Mouse (Mus musculus) kidney, embryonic 14.5 days (tissue): ENCODE measurements around the gene Tbc1d30. TPM values are rescaled to one million over a fixed set of nuclear protein-coding genes. Genes with fewer than 3 reads are reported as not detected.

Source experiments
- ATAC-seq: fragments of 200-750 bp; cut with Nextera tagmentation; 2 replicates; pipeline ENCODE4 v1.8.0; 2017; ENCODE audit warnings: moderate number of reproducible peaks, mild to moderate bottlenecking, moderate TSS enrichment, moderate library complexity; ENCODE audit not compliant: low FRiP score, low TSS enrichment
- H3K27ac ChIP-seq: fragments of 300-500 bp; sonication (generic); 2 replicates; pipeline ENCODE4 v1.5.1; 2014; ENCODE audit warnings: low read depth, mild to moderate bottlenecking, low read length, moderate library complexity, mixed read lengths
- H3K27me3 ChIP-seq: fragments of 300-500 bp; sonication (generic); 2 replicates; pipeline ENCODE4 v1.6.1; 2014; ENCODE audit warnings: mild to moderate bottlenecking, low read length; ENCODE audit not compliant: control insufficient read depth, insufficient read depth
- H3K36me3 ChIP-seq: fragments of 300-500 bp; sonication (generic); 2 replicates; pipeline ENCODE4 v1.6.1; 2014; ENCODE audit warnings: low read length, mixed read lengths; ENCODE audit not compliant: control insufficient read depth, insufficient read depth
- H3K4me1 ChIP-seq: fragments of 300-500 bp; sonication (generic); 2 replicates; pipeline ENCODE4 v1.6.1; 2014; ENCODE audit warnings: low read length, mixed read lengths; ENCODE audit not compliant: control insufficient read depth, insufficient read depth
- H3K4me2 ChIP-seq: fragments of 300-500 bp; sonication (generic); replicated peaks from 2 replicates; pipeline ENCODE4 v1.6.1; 2014; ENCODE audit warnings: low read depth, mild to moderate bottlenecking, low read length
- H3K4me3 ChIP-seq: fragments of 300-500 bp; sonication (generic); 2 replicates; pipeline ENCODE4 v1.5.1; 2014; ENCODE audit warnings: mild to moderate bottlenecking, low read length
- H3K9ac ChIP-seq: fragments of 300-500 bp; sonication (generic); 2 replicates; pipeline ENCODE4 v1.6.1; 2014; ENCODE audit warnings: low read depth, mild to moderate bottlenecking, low read length, moderate library complexity
- H3K9me3 ChIP-seq: fragments of 300-500 bp; sonication (generic); 2 replicates; pipeline ENCODE4 v1.6.1; 2016; ENCODE audit warnings: low read length; ENCODE audit not compliant: control insufficient read depth
- WGBS: fragments of 180-500 bp; shearing (Covaris S2); extraction: QIAGEN DNeasy Blood & Tissue Kit; methylation state at CpG from one replicate; pipeline ENCODE4 v1.1.7; 2014; 5-methylcytosine and 5-hydroxymethylcytosine counted together
- polyA plus RNA-seq: library from polyadenylated mRNA; unstranded; fragments of >200 nt; fragmentation: Nextera tagmentation; extraction: Ambion mirVana; gene quantifications from 2 replicates; pipeline ENCODE4 v1.2.1, GENCODE M21; 2014

Tbc1d30 gene
- polyA plus RNA-seq, 1 experiment from 2014 or later = 0.76 TPM

- peaks cover 11% of the 10 kb centered on the region for H3K4me1 ChIP-seq
- H3K27ac ChIP-seq = no peak overlapping the region
- no peaks in the 10 kb centered on the region for H3K9me3 ChIP-seq
- peaks cover 9% of the 10 kb centered on the region; the same call in 1 of the 2 replicates for H3K27me3 ChIP-seq
- H3K36me3 ChIP-seq = no peaks in the 10 kb centered on the region
- H3K4me3 ChIP-seq = no peak overlapping the region
- WGBS = 47% methylated on average over 16 of the region's 16 CpGs
- H3K4me2 ChIP-seq = no peak overlapping the region
- ATAC-seq = no peak
- no peak overlapping the region for H3K9ac ChIP-seq
Measured at GRCm38 (mm10) chr10:121238551-121238950, 112.5 kb downstream of the Tbc1d30 start.

DNA sequence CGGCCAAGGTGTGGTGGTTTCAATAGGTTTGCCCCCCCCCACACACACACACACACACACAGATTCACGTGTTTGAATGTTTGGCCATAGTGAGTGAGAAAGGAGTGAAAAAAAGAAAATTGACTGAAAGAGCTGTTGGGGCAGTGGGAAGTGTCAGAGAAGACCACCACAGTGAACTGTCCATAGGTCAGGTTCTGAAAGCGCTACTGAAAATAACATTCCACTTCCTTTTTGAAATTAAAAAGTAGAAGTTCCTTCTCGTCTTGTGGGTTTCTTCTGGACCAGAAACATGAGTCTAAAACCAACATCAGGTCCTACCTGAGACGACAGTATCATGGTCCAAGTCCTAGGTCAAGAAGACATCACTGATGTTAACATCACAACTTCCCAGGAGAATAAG is 113.7 kb downstream of the Tbc1d30 start:
- 81% methylated on average over 5 of the region's 5 CpGs for WGBS

GRCm38 (mm10) chr10:121235167-121235824 is 115.8 kb downstream of the Tbc1d30 start:
- no peaks in the 10 kb centered on the region for H3K4me1 ChIP-seq
- peaks cover 9% of the 10 kb centered on the region; the same call in 1 of the 2 replicates for H3K27me3 ChIP-seq
- H3K9me3 ChIP-seq = peaks cover 5% of the 10 kb centered on the region; the same call in 1 of the 2 replicates
- no peak overlapping the region for H3K4me2 ChIP-seq
- no peak overlapping the region for H3K9ac ChIP-seq
- H3K36me3 ChIP-seq = no peaks in the 10 kb centered on the region
- peak; percentile 85 for ATAC-seq
- no peak overlapping the region for H3K27ac ChIP-seq
- H3K4me3 ChIP-seq = no peak overlapping the region
- 42% methylated on average over 10 of the region's 10 CpGs for WGBS

More for the DNA sequence above, 113.7 kb downstream of the Tbc1d30 start:
- H3K27ac ChIP-seq = no peak overlapping the region
- no peak overlapping the region for H3K9ac ChIP-seq
- H3K4me2 ChIP-seq = no peak overlapping the region
- H3K27me3 ChIP-seq = peaks cover 9% of the 10 kb centered on the region; the same call in 1 of the 2 replicates
- no peak for ATAC-seq
- no peaks in the 10 kb centered on the region for H3K4me1 ChIP-seq
- H3K9me3 ChIP-seq = no peaks in the 10 kb centered on the region
- H3K36me3 ChIP-seq = no peaks in the 10 kb centered on the region
- H3K4me3 ChIP-seq = no peak overlapping the region

GRCm38 (mm10) chr10:121234476-121234875 is 116.6 kb downstream of the Tbc1d30 start:
- 54% methylated on average over 3 of the region's 3 CpGs for WGBS
- no peak overlapping the region for H3K4me3 ChIP-seq

GRCm38 (mm10) chr10:121228422-121228953 is 122.6 kb downstream of the Tbc1d30 start:
- no peaks in the 10 kb centered on the region for H3K27me3 ChIP-seq
- H3K4me1 ChIP-seq = no peaks in the 10 kb centered on the region
- no peak overlapping the region for H3K27ac ChIP-seq
- no peak for ATAC-seq
- H3K36me3 ChIP-seq = no peaks in the 10 kb centered on the region
- H3K4me2 ChIP-seq = no peak overlapping the region
- H3K9ac ChIP-seq = no peak overlapping the region
- no peak overlapping the region for H3K4me3 ChIP-seq
- 73% methylated on average over 15 of the region's 15 CpGs for WGBS
- peaks cover 5% of the 10 kb centered on the region; the same call in 1 of the 2 replicates for H3K9me3 ChIP-seq

More at GRCm38 (mm10) chr10:121234476-121234875, 116.6 kb downstream of the Tbc1d30 start:
- H3K27me3 ChIP-seq = peaks cover 5% of the 10 kb centered on the region; the same call in 1 of the 2 replicates
- H3K9me3 ChIP-seq = peaks cover 5% of the 10 kb centered on the region; the same call in 1 of the 2 replicates
- no peak overlapping the region for H3K27ac ChIP-seq
- no peak for ATAC-seq
- no peaks in the 10 kb centered on the region for H3K4me1 ChIP-seq
- H3K36me3 ChIP-seq = no peaks in the 10 kb centered on the region
- no peak overlapping the region for H3K4me2 ChIP-seq
- H3K9ac ChIP-seq = no peak overlapping the region

DNA sequence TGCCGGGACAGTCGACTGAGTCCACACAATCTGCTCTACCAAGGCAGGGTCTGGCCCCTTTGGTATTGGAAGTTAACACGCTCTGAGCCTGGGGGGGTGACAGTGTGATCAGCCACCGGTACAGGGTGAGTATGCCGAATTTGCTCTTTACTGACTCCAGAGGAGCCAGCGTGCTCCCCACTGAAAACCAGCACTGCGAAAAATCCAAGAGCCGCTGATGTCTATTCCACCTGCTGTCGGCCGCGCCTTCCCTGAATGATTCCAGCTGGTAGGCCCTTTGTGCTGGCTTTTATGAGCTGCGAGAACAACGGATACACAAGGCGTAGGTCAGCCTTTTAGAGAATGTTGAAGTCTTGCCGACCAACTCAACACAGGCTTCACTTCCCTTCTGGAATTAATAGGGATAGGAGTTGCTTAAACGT is 123.1 kb downstream of the Tbc1d30 start:
- no peak for ATAC-seq
- no peak overlapping the region for H3K9ac ChIP-seq
- H3K4me2 ChIP-seq = no peak overlapping the region
- H3K36me3 ChIP-seq = no peaks in the 10 kb centered on the region
- H3K4me1 ChIP-seq = no peaks in the 10 kb centered on the region
- 63% methylated on average over 16 of the region's 16 CpGs for WGBS
- no peak overlapping the region for H3K27ac ChIP-seq
- H3K27me3 ChIP-seq = no peaks in the 10 kb centered on the region
- peaks cover 5% of the 10 kb centered on the region; the same call in 1 of the 2 replicates for H3K9me3 ChIP-seq
- no peak overlapping the region for H3K4me3 ChIP-seq

- no peaks in the 10 kb centered on the region for H3K36me3 ChIP-seq
- H3K27me3 ChIP-seq = no peaks in the 10 kb centered on the region
- H3K4me1 ChIP-seq = no peaks in the 10 kb centered on the region
- no peak overlapping the region for H3K4me3 ChIP-seq
- no peak overlapping the region for H3K27ac ChIP-seq
- no peak for ATAC-seq
- H3K4me2 ChIP-seq = no peak overlapping the region
- H3K9ac ChIP-seq = no peak overlapping the region
- peaks cover 5% of the 10 kb centered on the region; the same call in 1 of the 2 replicates for H3K9me3 ChIP-seq
- 74% methylated on average over 5 of the region's 5 CpGs for WGBS
Measured at GRCm38 (mm10) chr10:121227403-121227802, 123.7 kb downstream of the Tbc1d30 start.

GRCm38 (mm10) chr10:121225636-121226035 is 125.4 kb downstream of the Tbc1d30 start:
- Histone ChIP-seq H3K9me3 (0 out of 2 replicates have a peak, but pooled peaks cover 1% of the 10 kb centered on the region), H3K4me1 (no peaks in the 10 kb centered on the region), H3K4me3 (no peak overlapping the region), H3K9ac (no peak overlapping the region), H3K27ac (no peak overlapping the region), H3K4me2 (no peak overlapping the region), H3K27me3 (no peaks in the 10 kb centered on the region), H3K36me3 (no peaks in the 10 kb centered on the region)
- no peak for ATAC-seq
- WGBS = 80% methylated on average over 6 of the region's 6 CpGs

DNA sequence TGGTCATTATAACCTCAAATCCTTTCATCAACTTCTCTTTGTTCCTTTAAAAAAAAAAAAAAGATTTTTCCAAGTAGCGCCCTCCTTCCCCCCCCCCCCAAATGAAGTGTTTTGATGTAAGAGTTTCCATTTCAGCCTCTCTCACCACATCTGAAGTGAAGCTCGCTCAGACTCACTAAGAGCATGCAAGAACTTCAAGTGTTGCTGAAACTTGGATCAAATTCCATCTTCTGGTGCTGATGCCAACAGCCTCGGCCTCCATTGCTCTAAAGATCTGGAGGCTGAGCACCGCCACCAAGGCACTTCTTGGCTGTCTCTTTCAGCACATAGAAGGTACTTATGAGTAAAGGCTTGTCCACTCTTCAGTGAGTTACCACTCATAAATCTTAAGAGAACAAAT is 128.2 kb downstream of the Tbc1d30 start:
- no peak overlapping the region for H3K4me3 ChIP-seq
- H3K9ac ChIP-seq = no peak overlapping the region
- H3K4me2 ChIP-seq = no peak overlapping the region
- no peak for ATAC-seq
- H3K9me3 ChIP-seq = 0 out of 2 replicates have a peak, but pooled peaks cover 5% of the 10 kb centered on the region
- no peaks in the 10 kb centered on the region for H3K4me1 ChIP-seq
- H3K27ac ChIP-seq = no peak overlapping the region
- WGBS = 87% methylated on average over 4 of the region's 4 CpGs
- H3K36me3 ChIP-seq = no peaks in the 10 kb centered on the region
- H3K27me3 ChIP-seq = no peaks in the 10 kb centered on the region
